Mouse (Mus musculus) layer of hippocampus, postnatal 14 days (tissue): ENCODE measurements around the gene Zscan22. TPM values are rescaled to one million over a fixed set of nuclear protein-coding genes. Genes with fewer than 3 reads are reported as not detected.
"Not testable (repeated sequence)": the region's sequence is repeated elsewhere in the genome, so short reads cannot be mapped to it uniquely, and the experiment has no call there.

ENCODE experiments used
- DNase-seq, 2 experiments: peaks; one replicate each; pipeline ENCODE4 v3.0.0; 2021 to 2022; ENCODE audit warnings: low spot score in 2 of 2, mixed read lengths in 1 of 2
- total RNA-seq, 2 experiments: library from RNA; stranded (reverse); gene quantifications; 2 replicates each; pipeline ENCODE4 v1.2.3; 2021

Zscan22 gene
- total RNA-seq, 2 experiments from 2014 or later = 11.9 to 14.5 TPM

- DNase-seq = peak in 1 of 2 experiments; percentile 9
Measured at GRCm38 (mm10) chr7:12927191-12927680, 29.6 kb downstream of the Zscan22 start, which contains the start of gene Rnf225. TSS of gene Rnf225 (plus strand) at chr7:12927416.

GRCm38 (mm10) chr7:12927693-12928589 lies 30.3 kb downstream of the Zscan22 start:
- peak in 1 of 2 experiments; percentile 31 for DNase-seq

- no peak for DNase-seq
Measured at GRCm38 (mm10) chr7:12933615-12934140, 36.1 kb downstream of the Zscan22 start.

GRCm38 (mm10) chr7:12934808-12935207 lies 37.2 kb downstream of the Zscan22 start:
- DNase-seq = no peak

GRCm38 (mm10) chr7:12937254-12937803 lies 39.7 kb downstream of the Zscan22 start:
- DNase-seq = not testable (repeated sequence)

GRCm38 (mm10) chr7:12940599-12940998 lies 43.0 kb downstream of the Zscan22 start:
- DNase-seq = no peak

- DNase-seq = no peak
Measured at GRCm38 (mm10) chr7:12943488-12943887, 45.9 kb downstream of the Zscan22 start.

- peak; percentile 87 to 98 for DNase-seq
Measured at GRCm38 (mm10) chr7:12949032-12949871, 51.6 kb downstream of the Zscan22 start.

GRCm38 (mm10) chr7:12949872-12950229 lies 52.2 kb downstream of the Zscan22 start:
- DNase-seq = no peak

GRCm38 (mm10) chr7:12954896-12955295 lies 57.3 kb downstream of the Zscan22 start:
- no peak for DNase-seq

GRCm38 (mm10) chr7:12957511-12957910 lies 59.9 kb downstream of the Zscan22 start:
- no peak for DNase-seq

Other genes starting within 250 kb of the Zscan22 start
- not detected for gene Vmn2r55, start 212.8 kb upstream of the Zscan22 start, total RNA-seq
- not detected for gene Vmn2r56, start 162.8 kb upstream of the Zscan22 start, total RNA-seq
- gene Zscan18, start 94.2 kb upstream of the Zscan22 start, total RNA-seq = 10 to 100 TPM; 16.8 to 21.9 TPM
- gene Zfp329, start 79.0 kb upstream of the Zscan22 start, total RNA-seq = 10 to 100 TPM; 19.5 to 20.2 TPM
- 10 to 100 TPM; 16.1 to 16.8 TPM for gene Zfp110, start 63.1 kb upstream of the Zscan22 start, total RNA-seq
- 1 to 10 TPM; 6.2 to 7.3 TPM for gene Zfp128, start 16.6 kb upstream of the Zscan22 start, total RNA-seq
- gene Rps5, start 24.5 kb downstream of the Zscan22 start, total RNA-seq = 100 to 1,000 TPM; 418 to 457 TPM
- gene Rnf225, start 29.6 kb downstream of the Zscan22 start, total RNA-seq = 1 to 10 TPM in 1 of 2 experiments, under 1 TPM in 1; 0.92 to 1.2 TPM
- 10 to 100 TPM; 12.0 to 13.5 TPM for gene Zfp324, start 68.0 kb downstream of the Zscan22 start, total RNA-seq
- 1 to 10 TPM; 8.3 to 9.1 TPM for gene Zfp446, start 80.0 kb downstream of the Zscan22 start, total RNA-seq
- gene Slc27a5, start 100.4 kb downstream of the Zscan22 start, total RNA-seq = under 1 TPM in 1 of 2 experiments, not detected in 1; 0.26 TPM
- gene Trim28, start 101.3 kb downstream of the Zscan22 start, total RNA-seq = 100 to 1,000 TPM; 236 to 244 TPM
- 10 to 100 TPM; 27.8 to 30.9 TPM for gene Zbtb45, start 112.2 kb downstream of the Zscan22 start, total RNA-seq
- 100 to 1,000 TPM; 143 to 149 TPM for gene Chmp2a, start 137.0 kb downstream of the Zscan22 start, total RNA-seq
- 100 to 1,000 TPM; 199 to 212 TPM for gene Ube2m, start 140.5 kb downstream of the Zscan22 start, total RNA-seq
- 10 to 100 TPM; 13.7 to 17.4 TPM for gene Mzf1, start 156.9 kb downstream of the Zscan22 start, total RNA-seq
- not detected for gene Vmn1r85, start 197.4 kb downstream of the Zscan22 start, total RNA-seq
- gene Vmn1r86, start 222.1 kb downstream of the Zscan22 start, total RNA-seq = not detected
- gene Vmn1r87, start 242.3 kb downstream of the Zscan22 start, total RNA-seq = not detected